Mouse (Mus musculus) MEL (cell line): ENCODE measurements around the gene Uchl3.

Source experiments
- CHD1 ChIP-seq: IDR thresholded peaks from 2 replicates; pipeline ENCODE4 v1.6.1; 2012; ENCODE audit warnings: low read depth, mild to moderate bottlenecking, inconsistent platforms, low read length, improper control_type of control experiment
- CTCF ChIP-seq, 3 experiments: IDR thresholded peaks in 2 of 3; conservative IDR thresholded peaks in 1 of 3; 2 replicates each; pipeline ENCODE4 v1.5.1; 2011 to 2012; ENCODE audit warnings: low read length in 3 of 3, low read depth in 2 of 3, mild to moderate bottlenecking in 2 of 3, improper control_type of control experiment in 1 of 3, inconsistent platforms in 1 of 3, mixed read lengths in 1 of 3, moderate library complexity in 1 of 3; ENCODE audit not compliant: control insufficient read depth in 1 of 3, insufficient read depth in 1 of 3, poor library complexity in 1 of 3, severe bottlenecking in 1 of 3
- ETS1 ChIP-seq: IDR thresholded peaks from 2 replicates; pipeline ENCODE4 v1.6.1; 2012; ENCODE audit warnings: low read depth, mild to moderate bottlenecking, inconsistent platforms, low read length, improper control_type of control experiment, moderate library complexity
- GABPA ChIP-seq: IDR thresholded peaks from 2 replicates; pipeline ENCODE4 v1.6.1; 2012; ENCODE audit warnings: low read depth, mild to moderate bottlenecking, inconsistent platforms, low read length, improper control_type of control experiment, moderate library complexity
- GATA1 ChIP-seq: IDR thresholded peaks from 2 replicates; pipeline ENCODE4 v1.6.1; 2011; ENCODE audit warnings: low read depth, low read length, improper control_type of control experiment
- MAX ChIP-seq: IDR thresholded peaks from 2 replicates; pipeline ENCODE4 v1.6.1; 2011; ENCODE audit warnings: low read length, improper control_type of control experiment
- POLR2A ChIP-seq, 2 experiments: IDR thresholded peaks; 2 replicates each; pipeline ENCODE4 v1.6.1; 2011 to 2012; ENCODE audit warnings: low read length in 2 of 2, mild to moderate bottlenecking in 2 of 2, control low read depth in 1 of 2, improper control_type of control experiment in 1 of 2, low read depth in 1 of 2, moderate library complexity in 1 of 2; ENCODE audit not compliant: control insufficient read depth in 1 of 2, insufficient read depth in 1 of 2, poor library complexity in 1 of 2
- POLR2AphosphoS2 ChIP-seq: IDR thresholded peaks from 2 replicates; pipeline ENCODE4 v1.6.1; 2011; ENCODE audit warnings: low read length, improper control_type of control experiment
- POLR2AphosphoS5 ChIP-seq: IDR thresholded peaks from 2 replicates; pipeline ENCODE4 v1.6.1; 2012; ENCODE audit warnings: low read depth, borderline replicate concordance, mild to moderate bottlenecking, inconsistent platforms, low read length, moderate library complexity, mixed read lengths
- SIN3A ChIP-seq: IDR thresholded peaks from 2 replicates; pipeline ENCODE4 v1.6.1; 2012; ENCODE audit warnings: low read length, improper control_type of control experiment, inconsistent platforms
- TBP ChIP-seq: IDR thresholded peaks from 2 replicates; pipeline ENCODE4 v1.8.0; 2011; ENCODE audit warnings: low read depth, low read length, improper control_type of control experiment
- USF1 ChIP-seq: IDR thresholded peaks from 2 replicates; pipeline ENCODE4 v1.6.1; 2014; ENCODE audit warnings: low read depth, mild to moderate bottlenecking, inconsistent platforms, low read length, improper control_type of control experiment, moderate library complexity

GRCm38 (mm10) chr14:101608519-101609368 is 45.0 kb upstream of the Uchl3 start, which contains the start of gene Tbc1d4:
- TF ChIP-seq POLR2A (IDR thresholded peaks at IDR 0.05; ENCODE audit: control insufficient read depth in 1 of 2, insufficient read depth in 1 of 2, low read depth in 1 of 2, low read length in 2 of 2, poor library complexity in 1 of 2) (no peak), SIN3A (no peak), GABPA (no peak), POLR2AphosphoS2 (no peak), TBP (no peak), USF1 (no peak), POLR2AphosphoS5 (no peak), CHD1 (no peak), CTCF (IDR thresholded peaks at IDR 0.05 in 2 of 3, conservative IDR thresholded peaks at IDR 0.05 in 1 of 3; ENCODE audit: control insufficient read depth in 1 of 3, insufficient read depth in 1 of 3, low read depth in 2 of 3, low read length in 3 of 3, poor library complexity in 1 of 3, severe bottlenecking in 1 of 3) (no peak), ETS1 (no peak), GATA1 (no peak), MAX (no peak)
